Mouse (Mus musculus) C2C12 (cell line): ENCODE data around the gene Dcun1d1. TPM values are rescaled to one million over a fixed set of nuclear protein-coding genes. Genes with fewer than 3 reads are reported as not detected.

Experiments
- H3K27me3 ChIP-seq: one replicate; pipeline ENCODE4 v1.6.1; 2011; ENCODE audit not compliant: control insufficient read depth, insufficient read depth, insufficient read length
- H3K36me3 ChIP-seq: one replicate; pipeline ENCODE4 v1.6.1; 2011; ENCODE audit not compliant: control insufficient read depth, insufficient read depth
- H3K4me3 ChIP-seq: one replicate; pipeline ENCODE4 v1.5.1; 2011; ENCODE audit warnings: mild to moderate bottlenecking, control low read depth; ENCODE audit not compliant: poor library complexity, insufficient read depth, severe bottlenecking
- H3K79me2 ChIP-seq: one replicate; pipeline ENCODE4 v1.6.1; 2011; ENCODE audit not compliant: control insufficient read depth, insufficient read depth
- H3K79me3 ChIP-seq: one replicate; pipeline ENCODE4 v1.6.1; 2011; ENCODE audit warnings: low read depth, control low read depth
- H3ac ChIP-seq: one replicate; pipeline ENCODE3; 2011; ENCODE audit warnings: low read depth; ENCODE audit not compliant: control insufficient read depth, insufficient read length
- CEBPB ChIP-seq: IDR thresholded peaks from one replicate; pipeline ENCODE4 v1.6.1; 2011; ENCODE audit warnings: low read depth, mild to moderate bottlenecking, control low read depth, moderate library complexity
- CTCF ChIP-seq: IDR thresholded peaks from one replicate; pipeline ENCODE4 v1.5.1; 2011; ENCODE audit not compliant: control insufficient read depth, insufficient read depth, insufficient read length
- FOSL1 ChIP-seq: IDR thresholded peaks from one replicate; pipeline ENCODE4 v1.8.0; 2011; ENCODE audit warnings: mild to moderate bottlenecking, low read length; ENCODE audit not compliant: poor library complexity, insufficient read depth, severe bottlenecking
- MAX ChIP-seq: IDR thresholded peaks from one replicate; pipeline ENCODE4 v1.6.1; 2011; ENCODE audit warnings: mild to moderate bottlenecking, control low read depth
- MYOD1 ChIP-seq: IDR thresholded peaks from one replicate; pipeline ENCODE4 v1.6.1; 2011; ENCODE audit warnings: low read depth; ENCODE audit not compliant: control insufficient read depth, insufficient read length
- MYOG ChIP-seq: IDR thresholded peaks from one replicate; pipeline ENCODE4 v1.6.1; 2011; ENCODE audit not compliant: control insufficient read depth, insufficient read length; ENCODE audit errors: extremely low read depth
- USF1 ChIP-seq: IDR thresholded peaks from one replicate; pipeline ENCODE4 v1.6.1; 2011; ENCODE audit warnings: low read depth, mild to moderate bottlenecking, control low read depth, moderate library complexity
- polyA plus RNA-seq: library from polyadenylated mRNA; unstranded; fragments of >200 nt; fragmentation: generic; extraction: Trizol; gene quantifications from one replicate; pipeline ENCODE4 v1.2.1, GENCODE M21; 2012; ENCODE audit warnings: missing spikeins

Dcun1d1 gene
- polyA plus RNA-seq, 1 experiment, result 13.2 TPM

GRCm38 (mm10) chr3:35967366-35967921 lies 30.2 kb upstream of the Dcun1d1 start:
- Histone ChIP-seq H3K79me3 (no peaks in the 10 kb centered on the region), H3K4me3 (no peak overlapping the region), H3K79me2 (no peaks in the 10 kb centered on the region), H3K36me3 (no peaks in the 10 kb centered on the region), H3ac (no peak overlapping the region), H3K27me3 (no peaks in the 10 kb centered on the region)
- no peak for TF ChIP-seq CEBPB

GRCm38 (mm10) chr3:35966493-35966892 lies 29.2 kb upstream of the Dcun1d1 start:
- Histone ChIP-seq H3K36me3 (no peaks in the 10 kb centered on the region), H3K4me3 (no peak overlapping the region), H3K79me2 (no peaks in the 10 kb centered on the region), H3K27me3 (no peaks in the 10 kb centered on the region), H3K79me3 (no peaks in the 10 kb centered on the region), H3ac (no peak overlapping the region)
- TF ChIP-seq FOSL1 (no peak), MYOD1 (no peak), MAX (no peak), MYOG (no peak), CEBPB (no peak), USF1 (no peak), CTCF (no peak)

DNA sequence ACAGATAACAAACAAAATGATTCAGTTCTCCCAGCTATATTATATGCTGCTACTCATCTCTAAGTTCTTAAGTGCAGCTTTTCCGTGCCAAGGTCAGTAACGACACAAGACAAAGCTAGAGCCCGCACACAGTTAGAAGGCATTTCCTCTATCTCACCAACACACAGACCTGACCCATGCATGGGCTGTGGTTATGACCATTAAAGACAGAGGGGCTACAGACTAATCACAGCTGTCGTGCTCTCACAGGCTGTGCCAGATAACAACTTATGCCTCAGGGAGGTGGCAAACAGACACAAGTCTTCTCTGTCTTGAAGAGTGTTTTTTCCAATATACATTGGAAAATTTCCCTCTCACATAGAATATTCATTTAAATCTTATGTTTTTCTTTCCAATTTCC lies 27.7 kb upstream of the Dcun1d1 start:
- no peak overlapping the region for H3ac ChIP-seq
- H3K79me3 ChIP-seq, result no peaks in the 10 kb centered on the region
- peaks cover 8% of the 10 kb centered on the region for H3K36me3 ChIP-seq
- no peak for TF ChIP-seq MYOD1
- TF ChIP-seq MAX, result no peak
- no peak for TF ChIP-seq CEBPB
- no peak for TF ChIP-seq CTCF
- TF ChIP-seq USF1, result no peak
- TF ChIP-seq MYOG, result no peak
- TF ChIP-seq FOSL1, result no peak
- no peak overlapping the region for H3K4me3 ChIP-seq
- no peaks in the 10 kb centered on the region for H3K79me2 ChIP-seq
- H3K27me3 ChIP-seq, result no peaks in the 10 kb centered on the region

- H3K36me3 ChIP-seq, result peaks cover 8% of the 10 kb centered on the region
- no peak overlapping the region for H3ac ChIP-seq
- no peaks in the 10 kb centered on the region for H3K27me3 ChIP-seq
- no peak overlapping the region for H3K4me3 ChIP-seq
- TF ChIP-seq CTCF, result no peak
- TF ChIP-seq MYOD1, result no peak
- no peak for TF ChIP-seq CEBPB
- TF ChIP-seq MYOG, result no peak
- TF ChIP-seq MAX, result no peak
- no peak for TF ChIP-seq USF1
- TF ChIP-seq FOSL1, result no peak
- no peaks in the 10 kb centered on the region for H3K79me2 ChIP-seq
- H3K79me3 ChIP-seq, result no peaks in the 10 kb centered on the region
Observed at GRCm38 (mm10) chr3:35963921-35964320, 26.7 kb upstream of the Dcun1d1 start.

GRCm38 (mm10) chr3:35963401-35963800 lies 26.2 kb upstream of the Dcun1d1 start:
- Histone ChIP-seq H3K36me3 (peaks cover 8% of the 10 kb centered on the region), H3K27me3 (no peaks in the 10 kb centered on the region), H3K79me3 (no peaks in the 10 kb centered on the region), H3ac (no peak overlapping the region), H3K79me2 (no peaks in the 10 kb centered on the region), H3K4me3 (no peak overlapping the region)
- no peak for TF ChIP-seq CTCF
- TF ChIP-seq MYOG, result no peak
- no peak for TF ChIP-seq FOSL1
- no peak for TF ChIP-seq CEBPB
- TF ChIP-seq USF1, result no peak
- TF ChIP-seq MAX, result no peak
- no peak for TF ChIP-seq MYOD1

DNA sequence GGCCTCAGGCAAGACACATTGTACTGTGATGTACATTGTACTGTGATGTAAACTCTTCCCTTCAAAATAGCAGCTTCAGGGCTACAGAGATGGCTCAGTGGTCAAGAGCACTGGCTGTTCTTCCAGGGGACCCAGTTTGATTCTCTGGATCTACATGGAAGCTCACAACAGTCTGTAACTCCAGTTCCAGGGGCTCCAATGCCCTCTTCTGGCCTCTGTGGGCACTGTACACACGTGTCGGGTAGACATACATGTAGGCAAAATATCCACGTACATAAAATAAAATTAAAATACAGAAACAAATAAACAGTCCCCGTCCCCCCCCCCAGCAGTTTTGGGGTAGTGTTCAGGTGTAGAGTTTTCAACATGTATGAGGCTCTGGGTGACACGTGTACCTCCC lies 25.7 kb upstream of the Dcun1d1 start:
- TF ChIP-seq FOSL1 (no peak), CEBPB (no peak), CTCF (no peak), USF1 (no peak)
- H3K4me3 ChIP-seq, result no peak overlapping the region
- H3K79me3 ChIP-seq, result no peaks in the 10 kb centered on the region
- no peaks in the 10 kb centered on the region for H3K27me3 ChIP-seq
- no peaks in the 10 kb centered on the region for H3K79me2 ChIP-seq
- H3ac ChIP-seq, result no peak overlapping the region
- peaks cover 8% of the 10 kb centered on the region for H3K36me3 ChIP-seq
